Mouse (Mus musculus) liver, adult 2 months (tissue): ENCODE measurements around the gene Sema4b.

Experiments used
- CTCF ChIP-seq: fragments of 200-500 bp; IDR thresholded peaks from 2 replicates; pipeline ENCODE4 v1.5.1; 2011; ENCODE audit warnings: low read depth, low read length, control low read depth
- POLR2A ChIP-seq: fragments of 200-500 bp; IDR thresholded peaks from 2 replicates; pipeline ENCODE4 v1.6.1; 2011; ENCODE audit warnings: low read length, control low read depth; ENCODE audit not compliant: insufficient read depth; ENCODE audit errors: extremely low read depth

DNA sequence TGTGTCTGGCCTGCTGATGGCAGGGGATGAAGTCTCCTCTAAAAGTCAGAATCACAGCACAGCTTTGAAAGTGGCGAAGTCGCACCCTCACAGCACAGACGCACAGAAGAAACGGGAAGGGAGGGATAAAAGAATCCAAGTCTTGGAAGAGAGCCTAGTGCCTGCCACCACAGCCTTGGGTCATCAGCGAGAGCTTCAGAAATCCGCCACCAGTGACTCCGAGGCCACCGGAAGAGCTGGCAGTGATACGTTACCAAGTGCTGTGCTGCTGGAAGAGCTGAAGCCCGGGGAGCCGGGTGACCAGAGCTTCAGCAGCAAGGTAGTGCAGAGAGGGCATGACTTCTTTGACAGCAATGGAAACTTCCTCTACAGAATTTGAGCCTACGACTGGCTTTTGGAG is 78.0 kb downstream of the Sema4b start:
- TF ChIP-seq CTCF = no peak
- no peak for TF ChIP-seq POLR2A
